Mouse (Mus musculus): ENCODE results near the gene Gng12. TPM values are rescaled to one million over a fixed set of nuclear protein-coding genes. Genes with fewer than 3 reads are reported as not detected.

Gene Gng12
- total and polyA plus RNA-seq, 2 experiments: 14.1 to 24.4 TPM

- Histone ChIP-seq H3K4me1 (ENCODE audit: control insufficient read depth, insufficient read depth, low read length) (peaks cover 13% of the 10 kb centered on the region), H3K79me2 (ENCODE audit: control insufficient read depth, insufficient read depth, low read length) (no peaks in the 10 kb centered on the region), H3K9ac (ENCODE audit: low read depth, low read length) (no peak overlapping the region), H3K4me3 (ENCODE audit: insufficient read depth, low read depth, low read length) (no peak overlapping the region), H3K36me3 (ENCODE audit: control insufficient read depth, insufficient read depth, low read length) (no peaks in the 10 kb centered on the region), H3K27me3 (ENCODE audit: control insufficient read depth, insufficient read depth, low read length) (no peaks in the 10 kb centered on the region), H3K27ac (replicated peaks; ENCODE audit: insufficient read depth, low read depth, low read length) (no peak overlapping the region)
- DNase-seq (ENCODE audit: extremely low read depth, low read depth, low spot score): no peak
- TF ChIP-seq CTCF (IDR thresholded peaks at IDR 0.05; ENCODE audit: low read depth, low read length): no peak
- no peak for TF ChIP-seq POLR2A (IDR thresholded peaks at IDR 0.05; ENCODE audit: extremely low read depth, insufficient read depth, low read length)
Measured at GRCm38 (mm10) chr6:67011217-67011518, 115.0 kb downstream of the Gng12 start.

GRCm38 (mm10) chr6:67013293-67013948 is 117.2 kb downstream of the Gng12 start:
- TF ChIP-seq POLR2A (IDR thresholded peaks at IDR 0.05; ENCODE audit: extremely low read depth, insufficient read depth, low read length) (no peak), CTCF (IDR thresholded peaks at IDR 0.05; ENCODE audit: low read depth, low read length) (no peak)

GRCm38 (mm10) chr6:67013949-67014678 is 117.9 kb downstream of the Gng12 start:
- Histone ChIP-seq H3K9ac (ENCODE audit: low read depth, low read length) (0 out of 2 replicates have a peak overlapping the region, but pooled peaks have one; percentile 18), H3K27me3 (ENCODE audit: control insufficient read depth, insufficient read depth, low read length) (no peaks in the 10 kb centered on the region), H3K79me2 (ENCODE audit: control insufficient read depth, insufficient read depth, low read length) (no peaks in the 10 kb centered on the region), H3K27ac (replicated peaks; ENCODE audit: insufficient read depth, low read depth, low read length) (peak overlapping the region; percentile 96), H3K4me3 (ENCODE audit: insufficient read depth, low read depth, low read length) (no peak overlapping the region), H3K36me3 (ENCODE audit: control insufficient read depth, insufficient read depth, low read length) (peaks cover 5% of the 10 kb centered on the region; the same call in 1 of the 2 replicates), H3K4me1 (ENCODE audit: control insufficient read depth, insufficient read depth, low read length) (peaks cover 13% of the 10 kb centered on the region)
- DNase-seq (ENCODE audit: extremely low read depth, low read depth, low spot score): peak; percentile 96
- WGBS: 29% methylated on average over 9 of the region's 9 CpGs
- TF ChIP-seq CTCF (IDR thresholded peaks at IDR 0.05; ENCODE audit: low read depth, low read length): no peak
- TF ChIP-seq POLR2A (IDR thresholded peaks at IDR 0.05; ENCODE audit: extremely low read depth, insufficient read depth, low read length): no peak

More at GRCm38 (mm10) chr6:67013293-67013948, 117.2 kb downstream of the Gng12 start:
- Histone ChIP-seq H3K27me3 (ENCODE audit: control insufficient read depth, insufficient read depth, low read length) (no peaks in the 10 kb centered on the region), H3K36me3 (ENCODE audit: control insufficient read depth, insufficient read depth, low read length) (peaks cover 5% of the 10 kb centered on the region; the same call in 1 of the 2 replicates), H3K27ac (replicated peaks; ENCODE audit: insufficient read depth, low read depth, low read length) (peak overlapping the region; percentile 87), H3K9ac (ENCODE audit: low read depth, low read length) (peak overlapping the region; percentile 37), H3K79me2 (ENCODE audit: control insufficient read depth, insufficient read depth, low read length) (no peaks in the 10 kb centered on the region), H3K4me3 (ENCODE audit: insufficient read depth, low read depth, low read length) (no peak overlapping the region), H3K4me1 (ENCODE audit: control insufficient read depth, insufficient read depth, low read length) (peaks cover 13% of the 10 kb centered on the region)
- WGBS: 23% methylated on average over 6 of the region's 6 CpGs
- peak; percentile 99 for DNase-seq (ENCODE audit: extremely low read depth, low read depth, low spot score)

GRCm38 (mm10) chr6:67014679-67015075 is 118.5 kb downstream of the Gng12 start:
- Histone ChIP-seq H3K4me3 (ENCODE audit: insufficient read depth, low read depth, low read length) (no peak overlapping the region), H3K79me2 (ENCODE audit: control insufficient read depth, insufficient read depth, low read length) (no peaks in the 10 kb centered on the region), H3K27ac (replicated peaks; ENCODE audit: insufficient read depth, low read depth, low read length) (peak overlapping the region; percentile 96), H3K4me1 (ENCODE audit: control insufficient read depth, insufficient read depth, low read length) (peaks cover 13% of the 10 kb centered on the region), H3K27me3 (ENCODE audit: control insufficient read depth, insufficient read depth, low read length) (no peaks in the 10 kb centered on the region), H3K36me3 (ENCODE audit: control insufficient read depth, insufficient read depth, low read length) (peaks cover 5% of the 10 kb centered on the region; the same call in 1 of the 2 replicates), H3K9ac (ENCODE audit: low read depth, low read length) (peak overlapping the region; percentile 28; the same call in 1 of the 2 replicates)
- DNase-seq (ENCODE audit: extremely low read depth, low read depth, low spot score): peak; percentile 98
- 46% methylated on average over 1 of the region's 1 CpGs for WGBS
- no peak for TF ChIP-seq CTCF (IDR thresholded peaks at IDR 0.05; ENCODE audit: low read depth, low read length)
- TF ChIP-seq POLR2A (IDR thresholded peaks at IDR 0.05; ENCODE audit: extremely low read depth, insufficient read depth, low read length): no peak

- no peak for TF ChIP-seq POLR2A (IDR thresholded peaks at IDR 0.05; ENCODE audit: extremely low read depth, insufficient read depth, low read length)
- TF ChIP-seq CTCF (IDR thresholded peaks at IDR 0.05; ENCODE audit: low read depth, low read length): no peak
- H3K9ac ChIP-seq (ENCODE audit: low read depth, low read length): no peak overlapping the region
- 86% methylated on average over 8 of the region's 8 CpGs for WGBS
- H3K36me3 ChIP-seq (ENCODE audit: control insufficient read depth, insufficient read depth, low read length): peaks cover 8% of the 10 kb centered on the region
- no peak overlapping the region for H3K27ac ChIP-seq (replicated peaks; ENCODE audit: insufficient read depth, low read depth, low read length)
- no peaks in the 10 kb centered on the region for H3K79me2 ChIP-seq (ENCODE audit: control insufficient read depth, insufficient read depth, low read length)
- H3K27me3 ChIP-seq (ENCODE audit: control insufficient read depth, insufficient read depth, low read length): no peaks in the 10 kb centered on the region
- peaks cover 13% of the 10 kb centered on the region for H3K4me1 ChIP-seq (ENCODE audit: control insufficient read depth, insufficient read depth, low read length)
- no peak overlapping the region for H3K4me3 ChIP-seq (ENCODE audit: insufficient read depth, low read depth, low read length)
- no peak for DNase-seq (ENCODE audit: extremely low read depth, low read depth, low spot score)
Measured at GRCm38 (mm10) chr6:67015739-67016519, 119.7 kb downstream of the Gng12 start.

Data from liver, adult 2 months (tissue).